Mouse (Mus musculus): Measurements from ENCODE around the gene Pdzd2. TPM values are rescaled to one million over a fixed set of nuclear protein-coding genes. Genes with fewer than 3 reads are reported as not detected.

Gene Pdzd2
- polyA plus RNA-seq, 1 experiment from 2014 or later, result 19.2 TPM

DNA sequence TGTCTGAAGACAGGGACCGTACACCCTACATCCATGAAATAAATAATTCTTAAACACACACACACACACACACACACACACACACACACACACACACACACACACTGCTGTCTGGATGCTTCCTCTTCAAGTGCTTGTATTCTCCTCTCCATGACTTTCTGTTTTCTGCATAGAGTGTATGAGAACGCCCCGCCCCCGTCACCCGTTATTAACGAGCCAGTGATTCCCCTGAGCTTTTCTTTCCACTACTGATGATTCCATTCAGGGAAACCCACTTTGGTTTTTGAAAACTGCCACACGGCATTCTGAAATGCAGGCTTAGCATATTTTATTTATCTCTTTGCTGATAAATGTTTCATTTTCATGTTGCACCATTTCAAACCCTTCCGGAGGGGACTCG is 219.4 kb downstream of the Pdzd2 start:
- Histone ChIP-seq H3K27ac (ENCODE audit: low read length) (no peak overlapping the region), H3K9me3 (replicated peaks; ENCODE audit: control insufficient read depth, low read length) (no peaks in the 10 kb centered on the region; the same call in 1 of the 2 replicates), H3K36me3 (ENCODE audit: control insufficient read depth, insufficient read depth) (no peaks in the 10 kb centered on the region), H3K9ac (ENCODE audit: low read length) (no peak overlapping the region), H3K4me3 (ENCODE audit: low read length) (no peak overlapping the region), H3K27me3 (ENCODE audit: control insufficient read depth, insufficient read depth, low read length) (no peaks in the 10 kb centered on the region), H3K4me1 (ENCODE audit: control insufficient read depth, insufficient read depth, low read length) (peaks cover 21% of the 10 kb centered on the region), H3K4me2 (ENCODE audit: low read depth, low read length) (no peak overlapping the region)
- WGBS, result 55% methylated on average over 9 of the region's 9 CpGs
- no peak for ATAC-seq (replicated peaks; ENCODE audit: extremely low read depth, insufficient read depth, low FRiP score)

DNA sequence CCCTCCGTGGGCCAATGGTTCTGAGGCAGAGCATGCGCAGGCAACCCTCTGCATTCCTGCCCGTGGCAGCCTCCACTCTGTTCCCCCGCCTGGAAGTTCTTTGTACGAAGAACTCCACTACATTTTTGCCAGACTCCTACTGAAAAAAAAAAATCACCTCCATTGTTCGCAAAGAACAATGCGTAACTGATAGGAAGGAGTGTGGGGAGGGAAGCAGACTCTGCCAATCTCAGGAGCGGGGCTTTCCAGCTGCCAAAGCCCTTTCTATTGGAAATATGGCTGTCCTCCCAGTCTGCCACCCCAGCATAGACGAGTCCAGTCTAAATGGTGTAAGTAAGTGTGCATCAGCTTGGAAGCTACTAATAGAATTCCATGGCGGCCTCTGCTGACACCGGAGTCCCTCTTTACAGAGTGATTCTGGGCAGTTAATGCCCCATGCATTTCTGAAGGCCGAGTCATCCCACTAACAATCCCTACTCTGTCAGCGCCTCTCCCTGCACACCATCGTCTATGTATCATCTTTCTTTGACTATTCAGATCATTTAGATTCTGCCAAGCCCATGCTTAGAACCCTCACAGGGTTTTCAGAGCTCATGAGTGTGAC is 221.3 kb downstream of the Pdzd2 start:
- 42% methylated on average over 14 of the region's 14 CpGs for WGBS

GRCm38 (mm10) chr15:12517314-12517813 is 222.4 kb downstream of the Pdzd2 start:
- no peak overlapping the region for H3K4me2 ChIP-seq (ENCODE audit: low read depth, low read length)
- H3K36me3 ChIP-seq (ENCODE audit: control insufficient read depth, insufficient read depth), result no peaks in the 10 kb centered on the region
- peaks cover 13% of the 10 kb centered on the region for H3K4me1 ChIP-seq (ENCODE audit: control insufficient read depth, insufficient read depth, low read length)
- no peak overlapping the region for H3K9ac ChIP-seq (ENCODE audit: low read length)
- WGBS, result 83% methylated on average over 9 of the region's 9 CpGs
- no peaks in the 10 kb centered on the region for H3K27me3 ChIP-seq (ENCODE audit: control insufficient read depth, insufficient read depth, low read length)
- H3K27ac ChIP-seq (ENCODE audit: low read length), result no peak overlapping the region
- no peaks in the 10 kb centered on the region; the same call in 1 of the 2 replicates for H3K9me3 ChIP-seq (replicated peaks; ENCODE audit: control insufficient read depth, low read length)
- no peak for ATAC-seq (replicated peaks; ENCODE audit: extremely low read depth, insufficient read depth, low FRiP score)
- H3K4me3 ChIP-seq (ENCODE audit: low read length), result no peak overlapping the region

More for the DNA sequence above, 221.3 kb downstream of the Pdzd2 start:
- Histone ChIP-seq H3K4me1 (ENCODE audit: control insufficient read depth, insufficient read depth, low read length) (peaks cover 21% of the 10 kb centered on the region), H3K4me3 (ENCODE audit: low read length) (no peak overlapping the region), H3K9ac (ENCODE audit: low read length) (no peak overlapping the region), H3K27me3 (ENCODE audit: control insufficient read depth, insufficient read depth, low read length) (no peaks in the 10 kb centered on the region), H3K27ac (ENCODE audit: low read length) (no peak overlapping the region), H3K4me2 (ENCODE audit: low read depth, low read length) (no peak overlapping the region), H3K36me3 (ENCODE audit: control insufficient read depth, insufficient read depth) (no peaks in the 10 kb centered on the region), H3K9me3 (replicated peaks; ENCODE audit: control insufficient read depth, low read length) (no peaks in the 10 kb centered on the region; the same call in 1 of the 2 replicates)
- no peak for ATAC-seq (replicated peaks; ENCODE audit: extremely low read depth, insufficient read depth, low FRiP score)

DNA sequence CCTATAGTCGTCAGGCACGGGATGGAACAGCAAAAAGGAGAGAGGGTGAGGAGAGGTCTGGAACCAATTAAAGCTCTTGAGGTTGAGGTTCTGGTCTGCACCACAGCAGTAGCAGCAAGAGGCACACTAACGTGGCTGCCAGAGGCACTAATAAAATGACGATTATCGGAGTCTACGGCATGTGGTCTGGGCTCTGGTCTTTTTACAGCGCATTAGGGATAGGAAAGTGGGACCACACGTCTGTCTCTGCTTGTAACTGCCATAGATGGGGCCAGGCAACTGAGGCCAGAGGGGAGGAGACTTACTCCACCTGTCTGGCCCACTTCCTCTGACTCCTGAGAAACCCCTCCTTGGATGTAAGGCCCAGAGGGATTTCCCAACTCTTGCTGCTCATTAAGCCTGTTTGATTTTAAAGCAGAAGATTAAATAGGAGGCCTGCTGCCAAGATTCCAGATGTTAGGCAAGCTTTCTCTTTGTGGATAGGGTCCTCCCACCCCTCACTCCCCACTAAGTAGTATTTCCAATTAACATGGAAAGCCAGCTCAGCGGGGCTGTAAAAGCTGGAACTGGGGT is 224.4 kb downstream of the Pdzd2 start:
- Histone ChIP-seq H3K4me3 (ENCODE audit: low read length) (no peak overlapping the region), H3K9ac (ENCODE audit: low read length) (no peak overlapping the region), H3K4me1 (ENCODE audit: control insufficient read depth, insufficient read depth, low read length) (peaks cover 10% of the 10 kb centered on the region), H3K4me2 (ENCODE audit: low read depth, low read length) (no peak overlapping the region), H3K36me3 (ENCODE audit: control insufficient read depth, insufficient read depth) (0 out of 2 replicates have a peak, but pooled peaks cover 3% of the 10 kb centered on the region), H3K27me3 (ENCODE audit: control insufficient read depth, insufficient read depth, low read length) (no peaks in the 10 kb centered on the region), H3K9me3 (replicated peaks; ENCODE audit: control insufficient read depth, low read length) (no peaks in the 10 kb centered on the region), H3K27ac (ENCODE audit: low read length) (no peak overlapping the region)
- no peak for ATAC-seq (replicated peaks; ENCODE audit: extremely low read depth, insufficient read depth, low FRiP score)
- 77% methylated on average over 9 of the region's 9 CpGs for WGBS

DNA sequence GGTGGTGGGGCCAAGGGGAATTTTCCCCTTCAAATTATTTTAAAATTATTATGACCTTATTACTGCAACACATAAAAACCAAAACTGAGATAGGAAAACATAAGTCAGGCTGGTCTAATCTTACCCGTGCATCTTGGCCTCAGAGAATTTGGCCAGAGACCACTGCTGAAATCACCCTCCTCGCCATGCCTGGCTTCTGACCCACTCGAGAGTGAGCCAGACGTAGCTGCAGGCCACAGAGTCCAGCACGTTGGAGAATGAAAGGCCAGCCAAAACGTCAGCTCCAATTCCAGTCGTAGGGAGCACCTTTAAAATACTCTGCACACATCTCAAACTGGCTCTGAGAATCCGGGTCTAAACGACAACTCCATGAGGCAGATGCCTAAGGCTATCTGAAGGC is 226.2 kb downstream of the Pdzd2 start:
- Histone ChIP-seq H3K36me3 (ENCODE audit: control insufficient read depth, insufficient read depth) (0 out of 2 replicates have a peak, but pooled peaks cover 3% of the 10 kb centered on the region), H3K9me3 (replicated peaks; ENCODE audit: control insufficient read depth, low read length) (no peaks in the 10 kb centered on the region), H3K27me3 (ENCODE audit: control insufficient read depth, insufficient read depth, low read length) (no peaks in the 10 kb centered on the region), H3K9ac (ENCODE audit: low read length) (no peak overlapping the region), H3K4me3 (ENCODE audit: low read length) (no peak overlapping the region), H3K27ac (ENCODE audit: low read length) (no peak overlapping the region), H3K4me1 (ENCODE audit: control insufficient read depth, insufficient read depth, low read length) (peaks cover 7% of the 10 kb centered on the region), H3K4me2 (ENCODE audit: low read depth, low read length) (no peak overlapping the region)
- WGBS, result 62% methylated on average over 9 of the region's 9 CpGs
- no peak for ATAC-seq (replicated peaks; ENCODE audit: extremely low read depth, insufficient read depth, low FRiP score)

- H3K36me3 ChIP-seq (ENCODE audit: control insufficient read depth, insufficient read depth), result 0 out of 2 replicates have a peak, but pooled peaks cover 3% of the 10 kb centered on the region
- H3K9me3 ChIP-seq (replicated peaks; ENCODE audit: control insufficient read depth, low read length), result no peaks in the 10 kb centered on the region
- no peak overlapping the region for H3K4me2 ChIP-seq (ENCODE audit: low read depth, low read length)
- 71% methylated on average over 10 of the region's 10 CpGs for WGBS
- no peak overlapping the region for H3K4me3 ChIP-seq (ENCODE audit: low read length)
- no peak overlapping the region for H3K27ac ChIP-seq (ENCODE audit: low read length)
- no peak overlapping the region for H3K9ac ChIP-seq (ENCODE audit: low read length)
- no peak for ATAC-seq (replicated peaks; ENCODE audit: extremely low read depth, insufficient read depth, low FRiP score)
- no peaks in the 10 kb centered on the region for H3K27me3 ChIP-seq (ENCODE audit: control insufficient read depth, insufficient read depth, low read length)
- H3K4me1 ChIP-seq (ENCODE audit: control insufficient read depth, insufficient read depth, low read length), result peaks cover 1% of the 10 kb centered on the region; the same call in 1 of the 2 replicates
Observed at GRCm38 (mm10) chr15:12508765-12509377, 230.9 kb downstream of the Pdzd2 start.

GRCm38 (mm10) chr15:12507523-12507922 is 232.2 kb downstream of the Pdzd2 start:
- Histone ChIP-seq H3K4me2 (ENCODE audit: low read depth, low read length) (no peak overlapping the region), H3K27ac (ENCODE audit: low read length) (no peak overlapping the region), H3K9ac (ENCODE audit: low read length) (no peak overlapping the region), H3K36me3 (ENCODE audit: control insufficient read depth, insufficient read depth) (0 out of 2 replicates have a peak, but pooled peaks cover 3% of the 10 kb centered on the region), H3K9me3 (replicated peaks; ENCODE audit: control insufficient read depth, low read length) (no peaks in the 10 kb centered on the region), H3K27me3 (ENCODE audit: control insufficient read depth, insufficient read depth, low read length) (no peaks in the 10 kb centered on the region), H3K4me1 (ENCODE audit: control insufficient read depth, insufficient read depth, low read length) (peaks cover 6% of the 10 kb centered on the region), H3K4me3 (ENCODE audit: low read length) (no peak overlapping the region)
- 80% methylated on average over 4 of the region's 4 CpGs for WGBS
- no peak for ATAC-seq (replicated peaks; ENCODE audit: extremely low read depth, insufficient read depth, low FRiP score)

DNA sequence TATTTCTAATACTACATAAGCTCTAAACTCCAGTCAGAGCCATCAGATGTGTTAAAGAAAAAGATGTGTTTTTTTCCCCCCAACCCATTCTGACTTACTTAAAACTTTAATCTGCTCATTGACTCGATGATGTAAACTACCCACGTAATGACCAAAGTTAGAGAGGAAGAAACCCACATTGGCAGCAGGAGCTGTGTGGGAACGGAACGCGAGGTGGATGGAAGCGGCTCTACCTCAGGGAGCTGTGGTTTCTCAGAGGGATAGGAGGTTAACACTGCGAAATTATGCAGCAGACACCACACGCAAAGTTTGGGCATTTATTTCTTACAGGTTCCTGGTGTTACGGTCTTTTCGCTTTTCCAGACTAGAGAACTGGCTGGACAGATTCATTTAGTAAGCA is 233.2 kb downstream of the Pdzd2 start:
- peaks cover 16% of the 10 kb centered on the region for H3K4me1 ChIP-seq (ENCODE audit: control insufficient read depth, insufficient read depth, low read length)
- no peak overlapping the region for H3K9ac ChIP-seq (ENCODE audit: low read length)
- WGBS, result 83% methylated on average over 10 of the region's 10 CpGs
- no peaks in the 10 kb centered on the region for H3K36me3 ChIP-seq (ENCODE audit: control insufficient read depth, insufficient read depth)
- H3K27me3 ChIP-seq (ENCODE audit: control insufficient read depth, insufficient read depth, low read length), result no peaks in the 10 kb centered on the region
- H3K9me3 ChIP-seq (replicated peaks; ENCODE audit: control insufficient read depth, low read length), result no peaks in the 10 kb centered on the region
- ATAC-seq (replicated peaks; ENCODE audit: extremely low read depth, insufficient read depth, low FRiP score), result no peak
- no peak overlapping the region for H3K4me2 ChIP-seq (ENCODE audit: low read depth, low read length)
- H3K4me3 ChIP-seq (ENCODE audit: low read length), result no peak overlapping the region
- H3K27ac ChIP-seq (ENCODE audit: low read length), result no peak overlapping the region

DNA sequence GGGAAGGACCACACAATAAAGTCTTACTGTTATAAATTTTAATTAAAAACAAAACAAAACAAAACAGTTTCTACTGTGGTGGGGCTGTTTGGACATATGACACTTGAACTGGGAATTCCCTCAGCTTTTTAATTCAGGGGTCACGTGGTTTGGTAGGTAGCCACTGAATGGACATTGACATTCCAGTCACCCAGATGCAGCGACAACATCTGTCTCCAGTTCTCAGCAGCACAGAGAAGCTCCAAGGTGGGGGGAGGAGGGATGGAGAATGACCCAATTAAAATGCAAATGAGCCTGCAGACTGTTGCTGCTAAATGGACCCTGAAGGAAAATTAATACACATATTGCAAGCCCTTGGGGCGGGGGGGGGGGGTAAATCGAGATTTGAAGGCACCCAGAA is 233.6 kb downstream of the Pdzd2 start:
- H3K9ac ChIP-seq (ENCODE audit: low read length), result no peak overlapping the region
- H3K27ac ChIP-seq (ENCODE audit: low read length), result no peak overlapping the region
- no peak overlapping the region for H3K4me2 ChIP-seq (ENCODE audit: low read depth, low read length)
- no peaks in the 10 kb centered on the region for H3K27me3 ChIP-seq (ENCODE audit: control insufficient read depth, insufficient read depth, low read length)
- no peak overlapping the region for H3K4me3 ChIP-seq (ENCODE audit: low read length)
- no peak for ATAC-seq (replicated peaks; ENCODE audit: extremely low read depth, insufficient read depth, low FRiP score)
- no peaks in the 10 kb centered on the region for H3K9me3 ChIP-seq (replicated peaks; ENCODE audit: control insufficient read depth, low read length)
- WGBS, result 86% methylated on average over 4 of the region's 4 CpGs
- no peaks in the 10 kb centered on the region for H3K36me3 ChIP-seq (ENCODE audit: control insufficient read depth, insufficient read depth)
- peaks cover 20% of the 10 kb centered on the region for H3K4me1 ChIP-seq (ENCODE audit: control insufficient read depth, insufficient read depth, low read length)

Measured in heart, embryonic 16.5 days (tissue).